Mouse (Mus musculus): Measurements from ENCODE around the gene Soat1.

Soat1 gene

GRCm38 (mm10) chr1:156464963-156465362 is 9.2 kb downstream of the Soat1 start:
- no peak for DNase-seq (ENCODE audit: low spot score)

GRCm38 (mm10) chr1:156463981-156464853 is 9.9 kb downstream of the Soat1 start:
- peak; percentile 12 for DNase-seq (ENCODE audit: low spot score)

- DNase-seq (ENCODE audit: low spot score) = no peak
Measured at GRCm38 (mm10) chr1:156462273-156462991, 11.7 kb downstream of the Soat1 start.

- no peak for DNase-seq (ENCODE audit: low spot score)
Measured at GRCm38 (mm10) chr1:156461036-156461435, 13.1 kb downstream of the Soat1 start.

GRCm38 (mm10) chr1:156460216-156460615 is 13.9 kb downstream of the Soat1 start:
- no peak for DNase-seq (ENCODE audit: low spot score)

- no peak for DNase-seq (ENCODE audit: low spot score)
Measured at GRCm38 (mm10) chr1:156459690-156460089, 14.4 kb downstream of the Soat1 start.

GRCm38 (mm10) chr1:156458391-156459060 is 15.6 kb downstream of the Soat1 start:
- no peak for DNase-seq (ENCODE audit: low spot score)

GRCm38 (mm10) chr1:156455005-156455758 is 18.9 kb downstream of the Soat1 start:
- DNase-seq (ENCODE audit: low spot score) = no peak

- DNase-seq (ENCODE audit: low spot score) = no peak
Measured at GRCm38 (mm10) chr1:156454384-156454783, 19.7 kb downstream of the Soat1 start.

- DNase-seq (ENCODE audit: low spot score) = no peak
Measured at GRCm38 (mm10) chr1:156453876-156454275, 20.3 kb downstream of the Soat1 start.

- DNase-seq (ENCODE audit: low spot score) = no peak
Measured at GRCm38 (mm10) chr1:156450478-156450877, 23.7 kb downstream of the Soat1 start.

- no peak for DNase-seq (ENCODE audit: low spot score)
Measured at GRCm38 (mm10) chr1:156449691-156450090, 24.4 kb downstream of the Soat1 start.

- DNase-seq (ENCODE audit: low spot score) = no peak
Measured at GRCm38 (mm10) chr1:156449089-156449488, 25.0 kb downstream of the Soat1 start.

- DNase-seq (ENCODE audit: low spot score) = no peak
Measured at GRCm38 (mm10) chr1:156445049-156445448, 29.1 kb downstream of the Soat1 start.

GRCm38 (mm10) chr1:156442776-156443175 is 31.4 kb downstream of the Soat1 start:
- no peak for DNase-seq (ENCODE audit: low spot score)

- no peak for DNase-seq (ENCODE audit: low spot score)
Measured at GRCm38 (mm10) chr1:156442266-156442665, 31.9 kb downstream of the Soat1 start.

GRCm38 (mm10) chr1:156437726-156438125 is 36.4 kb downstream of the Soat1 start:
- DNase-seq (ENCODE audit: low spot score) = no peak

GRCm38 (mm10) chr1:156437016-156437708 is 37.0 kb downstream of the Soat1 start:
- no peak for DNase-seq (ENCODE audit: low spot score)

GRCm38 (mm10) chr1:156433497-156433896 is 40.6 kb downstream of the Soat1 start:
- no peak for DNase-seq (ENCODE audit: low spot score)

GRCm38 (mm10) chr1:156432498-156432897 is 41.6 kb downstream of the Soat1 start:
- no peak for DNase-seq (ENCODE audit: low spot score)

GRCm38 (mm10) chr1:156428434-156428833 is 45.7 kb downstream of the Soat1 start:
- DNase-seq (ENCODE audit: low spot score) = no peak
